Mouse (Mus musculus) fat pad, adult 2 months (tissue): ENCODE results near the gene Mpped2.
A peak's percentile ranks its signal among the peaks of the same experiment; 100 is the strongest.

Source experiments
- DNase-seq: peaks from one replicate; pipeline ENCODE4 v3.0.0-alpha.2; 2011; ENCODE audit warnings: low read depth, low spot score; ENCODE audit errors: extremely low read depth

Mpped2 gene

DNA sequence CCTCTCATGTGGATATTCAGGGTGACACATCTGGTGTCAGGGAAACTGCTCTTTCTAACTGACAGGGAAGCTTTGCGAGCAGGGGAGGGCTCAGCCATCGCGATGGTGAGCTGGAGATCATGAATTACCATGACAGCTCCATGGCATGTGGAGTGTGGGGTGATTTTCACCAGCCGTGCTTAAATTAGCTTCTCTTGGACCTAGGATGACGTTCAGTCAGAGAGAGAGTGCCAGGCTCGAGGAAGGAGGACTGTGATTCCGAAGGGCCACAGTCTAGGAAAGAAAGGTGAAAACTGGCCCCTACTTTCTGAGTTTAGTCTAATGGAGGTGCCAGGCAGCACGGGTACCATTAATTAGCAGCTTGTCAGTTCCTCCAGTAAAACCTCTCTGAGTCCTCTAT, 161.7 kb downstream of the Mpped2 start:
- no peak for DNase-seq

- DNase-seq: no peak
These were observed 162.1 kb downstream of the Mpped2 start for GRCm38 (mm10) chr2:106855184-106855583.

- no peak for DNase-seq
These were observed 162.7 kb downstream of the Mpped2 start for GRCm38 (mm10) chr2:106855623-106856350.

GRCm38 (mm10) chr2:106856361-106856961, 163.4 kb downstream of the Mpped2 start:
- DNase-seq: no peak

DNA sequence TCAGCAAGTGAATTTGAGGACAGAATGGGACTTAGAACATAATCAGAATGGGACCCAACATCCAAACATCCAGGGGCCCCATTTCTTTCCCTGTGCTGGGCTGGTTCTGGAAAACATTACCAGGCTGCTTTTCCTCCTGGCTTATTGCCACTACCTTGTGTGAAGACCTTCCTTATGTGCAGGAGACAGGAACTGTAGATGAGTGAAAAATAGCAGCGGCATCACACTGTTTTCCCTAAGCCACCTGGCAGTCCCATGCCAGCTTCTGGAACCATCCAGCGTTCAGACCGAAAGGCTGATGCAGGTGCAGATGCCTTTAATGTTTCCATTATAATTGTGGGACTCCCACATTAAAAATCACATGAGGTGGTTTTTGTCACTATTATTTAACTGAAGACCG, 164.2 kb downstream of the Mpped2 start:
- DNase-seq: no peak

DNA sequence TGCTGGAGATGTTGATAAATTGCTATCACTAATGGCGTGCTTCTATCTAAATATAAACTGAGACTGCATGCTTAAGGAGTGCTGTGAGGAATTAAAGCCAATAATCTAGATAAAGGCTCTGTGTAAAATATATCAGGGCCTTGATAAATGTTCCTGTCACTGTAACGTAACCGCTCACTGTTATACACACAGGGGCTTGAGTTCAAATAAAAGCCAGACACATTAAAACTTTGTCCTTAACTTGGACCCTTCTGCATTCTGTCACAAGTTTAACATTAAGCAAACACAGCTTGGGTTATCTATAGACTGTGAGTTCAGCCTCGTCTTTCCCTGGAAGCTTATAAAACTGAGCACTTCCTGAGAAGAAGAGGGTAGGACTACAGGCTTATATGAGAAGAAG, 164.6 kb downstream of the Mpped2 start:
- no peak for DNase-seq

DNA sequence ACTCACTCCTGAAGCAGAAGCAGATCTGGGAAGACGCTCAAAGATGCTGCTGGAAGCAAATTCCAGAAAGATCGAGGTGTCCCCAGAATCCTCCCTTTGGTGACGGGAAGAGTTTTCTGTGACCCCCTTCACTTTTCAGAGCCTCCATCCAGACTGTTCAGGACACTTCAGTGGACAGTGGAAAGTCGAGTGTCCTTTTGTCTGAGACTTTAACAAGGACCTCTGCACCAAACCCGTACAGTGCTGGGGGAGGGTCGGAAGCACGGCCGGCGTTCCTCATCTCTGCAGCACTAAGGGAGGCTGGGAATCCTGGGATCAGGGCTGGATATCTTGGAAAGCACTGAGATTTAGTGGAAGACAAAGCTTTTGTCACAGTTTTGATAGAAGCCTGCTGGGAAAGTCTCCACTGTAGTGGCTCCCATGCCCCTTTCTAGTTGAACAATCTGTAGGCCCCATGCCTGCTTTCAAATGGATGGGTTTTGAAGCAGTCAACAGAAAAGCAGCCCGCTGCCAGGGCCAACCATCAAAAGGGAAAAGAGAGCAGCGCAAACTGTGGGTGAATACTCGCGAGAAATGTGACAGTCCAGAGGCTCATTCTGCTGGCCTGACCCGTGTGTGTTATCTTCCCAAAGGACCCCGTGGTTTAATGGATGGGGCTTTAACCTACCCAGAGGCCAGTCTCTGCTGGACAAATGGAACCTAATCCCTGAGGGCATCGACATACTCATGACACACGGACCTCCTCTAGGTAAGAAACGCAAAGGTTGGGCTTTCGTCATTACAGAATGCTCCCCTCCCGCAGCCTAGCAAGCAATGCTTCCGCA, 168.0 kb downstream of the Mpped2 start:
- DNase-seq: no peak

- peak; percentile 18 for DNase-seq
These were observed 170.1 kb downstream of the Mpped2 start for GRCm38 (mm10) chr2:106863050-106863653.

- DNase-seq: no peak
These were observed 172.2 kb downstream of the Mpped2 start for GRCm38 (mm10) chr2:106865148-106865786.

GRCm38 (mm10) chr2:106866303-106866702, 173.2 kb downstream of the Mpped2 start:
- no peak for DNase-seq

DNA sequence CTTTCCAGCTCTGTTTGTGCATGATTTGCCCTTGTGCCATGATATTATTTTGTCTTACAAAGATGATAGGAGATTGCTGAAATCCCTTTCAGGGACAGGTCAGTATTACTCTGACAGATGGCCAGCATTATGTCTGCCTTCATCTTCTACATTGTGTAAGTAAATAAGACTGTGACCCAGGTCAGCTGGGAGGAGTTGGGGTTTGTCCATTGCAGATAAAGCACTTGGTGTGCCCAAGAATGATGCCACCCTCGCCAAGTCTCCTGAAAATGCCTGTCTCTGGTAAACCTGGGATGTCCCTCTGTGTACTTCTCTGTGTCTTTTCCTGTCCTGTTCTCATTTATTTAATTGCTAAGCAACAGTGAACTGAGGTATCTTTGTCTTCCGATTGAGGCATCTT, 177.8 kb downstream of the Mpped2 start:
- DNase-seq: no peak

DNA sequence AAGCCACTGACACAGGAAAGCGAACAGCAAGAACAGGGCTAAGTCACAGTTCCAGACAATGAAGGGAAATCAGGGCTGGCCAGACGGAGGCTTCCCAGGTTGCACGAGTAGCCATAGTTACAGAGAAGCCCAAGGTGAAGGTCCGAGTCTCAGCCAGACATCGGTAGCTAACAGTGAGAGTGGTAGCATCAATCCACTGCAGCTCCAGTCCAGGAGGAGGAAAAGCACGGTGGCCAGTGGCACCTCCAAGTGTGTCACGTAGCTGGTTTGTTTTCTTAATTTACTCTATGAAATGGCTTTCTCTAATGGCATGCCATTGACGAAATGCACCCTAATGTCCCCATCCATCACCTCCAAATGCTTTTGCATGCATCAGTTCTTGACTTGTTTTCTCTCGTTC, 180.1 kb downstream of the Mpped2 start:
- DNase-seq: no peak

GRCm38 (mm10) chr2:106883390-106883789, 190.3 kb downstream of the Mpped2 start:
- no peak for DNase-seq

DNA sequence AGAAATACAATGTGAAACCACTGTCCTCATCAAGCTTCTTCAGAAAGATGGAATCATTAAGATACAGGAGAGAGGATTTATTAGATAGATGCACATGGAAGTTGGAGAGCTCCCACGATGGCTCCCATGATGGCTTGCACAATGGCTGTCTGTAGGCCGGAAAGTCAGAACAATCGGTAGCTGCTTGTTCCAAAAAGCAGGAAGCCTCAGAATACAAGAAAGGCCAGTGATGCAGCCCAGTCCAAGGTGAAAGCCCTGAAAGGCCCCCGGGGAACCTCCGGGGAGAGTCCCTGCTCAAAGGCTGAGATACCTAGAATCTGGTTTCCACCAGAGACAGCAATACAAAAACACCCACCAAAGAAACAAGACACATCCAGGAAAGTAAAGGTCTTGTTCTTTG, 195.1 kb downstream of the Mpped2 start:
- no peak for DNase-seq

DNA sequence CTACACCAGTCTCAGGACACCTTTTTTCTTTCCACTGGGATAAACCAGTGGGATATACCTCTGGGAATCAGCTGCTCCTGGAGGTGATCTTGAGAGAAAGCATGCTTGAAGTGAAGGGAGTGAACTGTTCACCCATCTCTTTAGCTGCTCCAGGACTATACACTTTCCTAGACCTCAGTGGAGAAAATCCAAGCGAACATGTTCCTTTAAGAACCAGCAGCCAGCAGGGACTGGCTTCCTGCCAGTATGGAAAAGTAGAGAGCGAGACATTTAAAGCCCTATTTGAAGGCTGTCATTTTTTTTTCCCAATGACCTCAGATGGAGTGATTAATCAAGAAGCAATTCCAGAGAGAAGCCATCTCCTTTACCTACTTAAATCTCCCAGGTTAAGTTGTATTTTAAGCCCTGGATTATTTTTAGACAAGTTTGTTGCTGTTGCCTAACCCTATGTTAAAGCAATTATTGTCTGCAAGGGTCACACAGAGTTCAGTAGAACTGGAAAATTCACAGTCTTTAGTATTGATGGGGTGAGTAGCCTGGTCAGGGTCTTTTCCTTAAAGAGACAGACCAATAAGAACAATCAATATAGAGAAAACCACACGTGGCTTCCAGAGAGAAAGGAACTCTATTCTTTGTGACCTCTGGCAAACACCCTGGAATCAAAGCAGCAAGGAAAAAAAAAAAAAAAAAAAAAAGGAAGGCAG, 196.4 kb downstream of the Mpped2 start:
- peak; percentile 42 for DNase-seq

GRCm38 (mm10) chr2:106893376-106893775, 200.3 kb downstream of the Mpped2 start:
- DNase-seq: no peak

DNA sequence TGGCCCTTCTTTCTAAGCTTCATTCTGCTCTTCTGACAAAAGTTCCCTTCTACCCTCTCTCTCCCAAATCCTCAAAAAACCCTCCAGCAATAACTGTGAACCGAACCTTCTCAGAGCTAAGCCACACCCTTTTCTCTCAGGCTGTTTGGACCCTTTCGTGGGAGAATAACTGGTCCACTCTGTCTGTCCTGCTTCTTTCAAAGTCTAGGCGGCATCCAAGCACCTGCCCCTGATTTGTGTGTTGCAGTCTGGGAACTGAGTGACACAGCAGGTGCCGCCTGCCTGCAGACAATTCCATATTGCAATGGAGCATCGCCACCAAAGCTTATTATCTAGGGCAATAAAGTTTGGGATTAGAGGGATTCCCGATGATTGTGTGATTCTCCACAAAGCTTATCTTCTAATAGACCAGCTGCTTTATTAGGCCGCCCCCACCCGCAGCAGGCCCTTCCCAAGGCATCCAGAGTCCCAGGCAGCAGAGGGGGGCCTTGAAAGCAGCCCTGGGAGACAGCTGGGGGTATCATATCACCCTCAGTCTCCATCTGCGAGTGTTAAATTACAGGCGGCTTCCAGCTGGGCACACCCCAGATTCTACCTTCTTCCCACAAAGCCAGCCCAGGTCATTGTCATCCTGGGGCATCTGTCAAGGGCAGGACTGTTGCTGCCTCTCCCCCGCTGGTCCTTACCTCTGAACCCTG, 202.4 kb downstream of the Mpped2 start:
- DNase-seq: no peak

GRCm38 (mm10) chr2:106896024-106896384, 202.9 kb downstream of the Mpped2 start:
- no peak for DNase-seq

DNA sequence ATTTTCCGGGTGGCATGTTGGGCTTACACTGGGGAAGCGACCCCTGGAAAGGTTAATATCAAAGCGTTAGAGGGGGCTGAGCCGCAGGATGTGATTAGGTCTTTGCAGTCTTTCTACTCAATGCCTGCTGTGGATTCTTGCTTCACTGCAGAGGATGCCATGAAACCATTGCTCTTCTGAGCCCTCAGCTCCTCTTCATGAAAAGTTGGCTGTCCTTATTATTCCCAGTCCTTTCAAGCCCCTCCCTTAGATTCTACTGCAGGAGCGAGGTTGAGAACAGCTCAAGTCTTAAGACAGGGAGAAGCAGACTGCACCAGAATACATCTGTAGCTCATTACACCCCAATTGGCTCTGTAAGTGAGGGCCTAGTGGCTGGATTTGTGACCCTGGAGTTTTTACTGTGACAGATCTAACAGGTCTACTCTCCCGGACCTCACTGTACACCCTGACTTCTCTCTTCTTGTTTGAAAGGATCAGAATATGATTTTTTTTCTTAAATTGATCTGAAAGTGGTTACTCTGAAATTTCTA, 218.9 kb downstream of the Mpped2 start:
- no peak for DNase-seq
